Mouse (Mus musculus) liver, embryonic 14.5 days (tissue): ENCODE results near the gene Tle6.

Experiments used
- CTCF ChIP-seq: IDR thresholded peaks from 2 replicates; pipeline ENCODE4 v1.5.1; 2016; ENCODE audit warnings: antibody characterized with exemption, low read depth, control low read depth
- EP300 ChIP-seq: IDR thresholded peaks from 2 replicates; pipeline ENCODE4 v1.6.1; 2016; ENCODE audit warnings: antibody characterized with exemption, low read depth

- TF ChIP-seq CTCF (no peak), EP300 (no peak)
Observed at GRCm38 (mm10) chr10:81641978-81642647, 41.2 kb upstream of the Tle6 start.
